Mouse (Mus musculus): ENCODE data around the gene Flt3.

Flt3 gene

GRCm38 (mm10) chr5:147355788-147356187, 44.5 kb downstream of the Flt3 start:
- DNase-seq (ENCODE audit: inconsistent age in 2 of 2, low spot score in 1 of 2): no peak

GRCm38 (mm10) chr5:147354985-147355384, 45.3 kb downstream of the Flt3 start:
- DNase-seq (ENCODE audit: inconsistent age in 2 of 2, low spot score in 1 of 2): no peak

- no peak for DNase-seq (ENCODE audit: inconsistent age in 2 of 2, low spot score in 1 of 2)
These were observed 46.0 kb downstream of the Flt3 start for GRCm38 (mm10) chr5:147354161-147354780.

- no peak for DNase-seq (ENCODE audit: inconsistent age in 2 of 2, low spot score in 1 of 2)
These were observed 48.4 kb downstream of the Flt3 start for GRCm38 (mm10) chr5:147351931-147352330.

GRCm38 (mm10) chr5:147345981-147346380, 54.3 kb downstream of the Flt3 start:
- DNase-seq (ENCODE audit: inconsistent age in 2 of 2, low spot score in 1 of 2): no peak

- DNase-seq (ENCODE audit: inconsistent age in 2 of 2, low spot score in 1 of 2): no peak
These were observed 56.4 kb downstream of the Flt3 start for GRCm38 (mm10) chr5:147343904-147344303.

GRCm38 (mm10) chr5:147342901-147343300, 57.4 kb downstream of the Flt3 start:
- DNase-seq (ENCODE audit: inconsistent age in 2 of 2, low spot score in 1 of 2): no peak

GRCm38 (mm10) chr5:147340741-147341414, 59.4 kb downstream of the Flt3 start:
- DNase-seq (ENCODE audit: inconsistent age in 2 of 2, low spot score in 1 of 2): no peak

- DNase-seq (ENCODE audit: inconsistent age in 2 of 2, low spot score in 1 of 2): no peak
These were observed 60.7 kb downstream of the Flt3 start for GRCm38 (mm10) chr5:147339560-147339959.

- DNase-seq (ENCODE audit: inconsistent age in 2 of 2, low spot score in 1 of 2): no peak
These were observed 61.3 kb downstream of the Flt3 start for GRCm38 (mm10) chr5:147338967-147339366.

GRCm38 (mm10) chr5:147332711-147333110, 67.6 kb downstream of the Flt3 start:
- no peak for DNase-seq (ENCODE audit: inconsistent age in 2 of 2, low spot score in 1 of 2)

GRCm38 (mm10) chr5:147331547-147331946, 68.7 kb downstream of the Flt3 start:
- DNase-seq (ENCODE audit: inconsistent age in 2 of 2, low spot score in 1 of 2): peak; percentile 10 to 52

- no peak for DNase-seq (ENCODE audit: inconsistent age in 2 of 2, low spot score in 1 of 2)
These were observed 70.3 kb downstream of the Flt3 start for GRCm38 (mm10) chr5:147329946-147330345.

GRCm38 (mm10) chr5:147327636-147328035, 72.7 kb downstream of the Flt3 start:
- DNase-seq (ENCODE audit: inconsistent age in 2 of 2, low spot score in 1 of 2): no peak

- no peak for DNase-seq (ENCODE audit: inconsistent age in 2 of 2, low spot score in 1 of 2)
These were observed 74.4 kb downstream of the Flt3 start for GRCm38 (mm10) chr5:147325931-147326330.

GRCm38 (mm10) chr5:147323237-147323917, 76.9 kb downstream of the Flt3 start:
- DNase-seq (ENCODE audit: inconsistent age in 2 of 2, low spot score in 1 of 2): peak; percentile 44 to 87

- no peak for DNase-seq (ENCODE audit: inconsistent age in 2 of 2, low spot score in 1 of 2)
These were observed 78.1 kb downstream of the Flt3 start, which contains the start of gene Urad for GRCm38 (mm10) chr5:147322183-147322582. Gene Urad (minus strand): TSS chr5:147322440.

- DNase-seq (ENCODE audit: inconsistent age in 2 of 2, low spot score in 1 of 2): peak in 1 of 2 experiments; percentile 71
These were observed 80.6 kb downstream of the Flt3 start for GRCm38 (mm10) chr5:147319653-147320052.

- DNase-seq (ENCODE audit: inconsistent age in 2 of 2, low spot score in 1 of 2): no peak
These were observed 82.3 kb downstream of the Flt3 start for GRCm38 (mm10) chr5:147317991-147318390.

GRCm38 (mm10) chr5:147317321-147317720, 83.0 kb downstream of the Flt3 start:
- no peak for DNase-seq (ENCODE audit: inconsistent age in 2 of 2, low spot score in 1 of 2)

- no peak for DNase-seq (ENCODE audit: inconsistent age in 2 of 2, low spot score in 1 of 2)
These were observed 84.7 kb downstream of the Flt3 start for GRCm38 (mm10) chr5:147315432-147316075.

Data from adrenal gland, adult (tissue).